Mouse (Mus musculus) ES-E14 (cell line): Measurements from ENCODE around the gene Llgl1.

Source experiments
- HCFC1 ChIP-seq: IDR thresholded peaks from 2 replicates; pipeline ENCODE4 v1.6.1; 2012; ENCODE audit warnings: low read length, inconsistent platforms, borderline replicate concordance; ENCODE audit not compliant: insufficient read depth
- MAFK ChIP-seq: IDR thresholded peaks from 2 replicates; pipeline ENCODE4 v1.6.1; 2014; ENCODE audit warnings: mild to moderate bottlenecking, low read depth, low read length, inconsistent platforms; ENCODE audit not compliant: insufficient read depth
- ZC3H11A ChIP-seq: IDR thresholded peaks from 2 replicates; pipeline ENCODE4 v1.6.1; 2012; ENCODE audit warnings: low read depth, mild to moderate bottlenecking, inconsistent platforms, low read length, borderline replicate concordance
- ZNF384 ChIP-seq: IDR thresholded peaks from 2 replicates; pipeline ENCODE4 v1.6.1; 2012; ENCODE audit warnings: low read depth, low read length, inconsistent platforms

- TF ChIP-seq ZNF384 = no peak
- TF ChIP-seq HCFC1 = no peak
- no peak for TF ChIP-seq MAFK
- no peak for TF ChIP-seq ZC3H11A
Measured at GRCm38 (mm10) chr11:60734206-60734605, 34.7 kb downstream of the Llgl1 start.
